Mouse (Mus musculus): Measurements from ENCODE around the gene Ahcyl1. TPM values are rescaled to one million over a fixed set of nuclear protein-coding genes. Genes with fewer than 3 reads are reported as not detected.

The Ahcyl1 gene
- polyA plus RNA-seq, 1 experiment from 2014 or later, result 106 TPM

DNA sequence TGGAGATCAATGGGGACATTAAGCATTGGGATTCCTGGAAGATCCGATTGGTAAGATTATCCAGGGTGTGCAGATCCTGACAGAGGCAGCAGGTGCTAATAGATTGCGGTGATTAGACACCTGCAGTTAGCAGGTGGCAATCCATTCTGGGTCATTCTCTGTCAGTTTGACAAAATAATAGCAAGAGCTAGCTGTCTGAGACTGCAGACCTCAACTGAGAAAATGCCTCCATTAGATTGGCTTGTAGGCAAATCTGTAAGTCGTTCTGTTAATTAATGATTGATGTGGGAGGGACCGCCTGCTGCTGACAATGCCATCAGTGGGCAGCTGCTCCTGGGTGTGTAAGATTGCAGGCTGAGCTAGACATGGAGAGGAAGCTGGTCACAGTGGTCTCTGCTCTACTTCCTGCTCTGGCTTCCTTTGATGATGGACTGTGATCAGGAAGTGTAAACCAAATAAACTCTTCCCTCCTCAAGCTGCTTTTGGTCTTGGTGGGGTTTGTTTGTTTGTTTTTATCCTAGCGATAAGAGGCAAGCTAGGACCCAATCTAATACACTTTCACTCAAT, 58.7 kb downstream of the Ahcyl1 start:
- no peak for TF ChIP-seq CTCF (IDR thresholded peaks at IDR 0.05; ENCODE audit: low read depth)
- WGBS, result 47% methylated on average over 5 of the region's 5 CpGs
- DNase-seq (peak; percentile 23), ATAC-seq (ENCODE audit: insufficient read depth) (no peak)
- Histone ChIP-seq H3K27me3 (ENCODE audit: insufficient read depth, low read length) (no peaks in the 10 kb centered on the region), H3K9ac (no peak overlapping the region), H3K27ac (ENCODE audit: low read depth) (no peak overlapping the region), H3K9me3 (ENCODE audit: low read depth, low read length) (no peaks in the 10 kb centered on the region), H3K4me3 (ENCODE audit: low read depth, low read length) (no peak overlapping the region), H3K36me3 (ENCODE audit: insufficient read depth) (no peaks in the 10 kb centered on the region), H3K4me1 (ENCODE audit: insufficient read depth) (no peaks in the 10 kb centered on the region), H3K4me2 (no peak overlapping the region)

DNA sequence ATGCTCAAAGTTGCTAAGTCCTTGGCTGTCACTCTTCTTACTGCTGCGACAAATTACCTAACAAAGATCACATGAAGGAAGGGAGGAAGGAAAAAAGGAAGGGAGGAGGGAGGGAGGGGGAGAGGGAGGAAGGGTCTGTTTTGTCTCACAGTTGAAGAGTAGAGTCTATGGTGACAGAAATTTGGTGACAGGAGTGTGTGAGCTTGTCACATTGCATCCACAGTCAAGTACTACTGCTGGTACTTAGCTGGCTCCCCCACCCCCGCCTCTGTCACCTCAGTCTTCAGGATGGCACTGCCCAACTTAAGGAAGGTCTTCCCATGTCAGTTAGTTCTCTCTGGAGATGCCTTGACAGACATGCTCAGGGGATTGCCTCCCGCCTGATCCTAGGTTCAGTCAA, 60.1 kb downstream of the Ahcyl1 start:
- H3K4me2 ChIP-seq, result no peak overlapping the region
- no peaks in the 10 kb centered on the region for H3K9me3 ChIP-seq (ENCODE audit: low read depth, low read length)
- H3K4me1 ChIP-seq (ENCODE audit: insufficient read depth), result no peaks in the 10 kb centered on the region
- H3K4me3 ChIP-seq (ENCODE audit: low read depth, low read length), result no peak overlapping the region
- DNase-seq, result no peak
- TF ChIP-seq CTCF (IDR thresholded peaks at IDR 0.05; ENCODE audit: low read depth), result no peak
- 50% methylated on average over 3 of the region's 3 CpGs for WGBS
- H3K9ac ChIP-seq, result no peak overlapping the region
- no peaks in the 10 kb centered on the region for H3K36me3 ChIP-seq (ENCODE audit: insufficient read depth)
- no peak overlapping the region for H3K27ac ChIP-seq (ENCODE audit: low read depth)
- no peak for ATAC-seq (ENCODE audit: insufficient read depth)
- no peaks in the 10 kb centered on the region for H3K27me3 ChIP-seq (ENCODE audit: insufficient read depth, low read length)

DNA sequence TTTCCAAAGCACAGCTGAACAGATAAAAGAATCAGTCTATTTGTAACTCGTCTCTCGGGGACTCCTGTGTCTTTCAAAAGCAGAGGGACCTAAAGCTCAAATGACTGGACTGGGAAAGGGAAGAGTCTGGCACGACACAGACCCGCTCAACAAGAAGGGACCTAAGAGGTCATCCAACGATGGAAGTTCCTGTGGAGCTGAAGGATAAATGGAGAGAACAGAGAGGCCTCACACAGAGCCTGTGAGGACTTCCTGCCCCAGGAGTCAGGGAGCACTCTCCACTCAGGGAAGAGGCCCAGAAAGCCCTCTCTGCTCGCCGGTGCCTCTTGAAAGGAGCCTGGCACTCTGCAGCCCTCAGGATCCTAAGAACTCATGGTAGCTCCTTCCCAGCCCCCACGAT, 60.5 kb downstream of the Ahcyl1 start:
- Histone ChIP-seq H3K36me3 (ENCODE audit: insufficient read depth) (no peaks in the 10 kb centered on the region), H3K27me3 (ENCODE audit: insufficient read depth, low read length) (no peaks in the 10 kb centered on the region), H3K27ac (ENCODE audit: low read depth) (no peak overlapping the region), H3K9me3 (ENCODE audit: low read depth, low read length) (no peaks in the 10 kb centered on the region), H3K9ac (no peak overlapping the region), H3K4me1 (ENCODE audit: insufficient read depth) (no peaks in the 10 kb centered on the region), H3K4me3 (ENCODE audit: low read depth, low read length) (no peak overlapping the region), H3K4me2 (no peak overlapping the region)
- no peak for TF ChIP-seq CTCF (IDR thresholded peaks at IDR 0.05; ENCODE audit: low read depth)
- ATAC-seq (ENCODE audit: insufficient read depth) (no peak), DNase-seq (no peak)
- WGBS, result 37% methylated on average over 8 of the region's 8 CpGs

DNA sequence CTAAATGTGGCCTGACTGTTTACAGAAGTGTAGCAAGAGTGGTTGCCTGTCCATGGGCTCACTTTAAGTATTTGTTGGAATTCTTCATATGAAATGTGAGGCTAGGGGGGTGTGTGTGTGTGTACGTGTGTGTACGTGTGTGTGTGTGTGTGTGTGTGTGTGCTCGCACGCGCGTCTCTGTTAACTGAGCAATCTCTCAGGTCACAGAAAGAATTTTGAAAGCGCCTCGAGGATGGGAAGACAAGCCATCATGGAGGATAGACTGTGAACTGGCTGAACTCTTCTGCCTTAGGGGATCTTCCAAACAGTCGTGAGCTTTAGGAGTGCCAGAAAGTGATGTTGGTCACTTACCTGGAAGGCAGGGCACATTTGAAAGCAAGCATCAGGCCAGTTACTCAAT, 62.5 kb downstream of the Ahcyl1 start:
- no peak for TF ChIP-seq CTCF (IDR thresholded peaks at IDR 0.05; ENCODE audit: low read depth)
- whole genome bisulfite sequencing, result 89% methylated on average over 9 of the region's 9 CpGs
- Histone ChIP-seq H3K9me3 (ENCODE audit: low read depth, low read length) (no peaks in the 10 kb centered on the region), H3K27me3 (ENCODE audit: insufficient read depth, low read length) (no peaks in the 10 kb centered on the region), H3K27ac (ENCODE audit: low read depth) (no peak overlapping the region), H3K36me3 (ENCODE audit: insufficient read depth) (peaks cover 9% of the 10 kb centered on the region), H3K9ac (no peak overlapping the region), H3K4me3 (ENCODE audit: low read depth, low read length) (no peak overlapping the region), H3K4me2 (no peak overlapping the region), H3K4me1 (ENCODE audit: insufficient read depth) (no peaks in the 10 kb centered on the region; the same call in 1 of the 2 replicates)
- DNase-seq (no peak), ATAC-seq (ENCODE audit: insufficient read depth) (no peak)

DNA sequence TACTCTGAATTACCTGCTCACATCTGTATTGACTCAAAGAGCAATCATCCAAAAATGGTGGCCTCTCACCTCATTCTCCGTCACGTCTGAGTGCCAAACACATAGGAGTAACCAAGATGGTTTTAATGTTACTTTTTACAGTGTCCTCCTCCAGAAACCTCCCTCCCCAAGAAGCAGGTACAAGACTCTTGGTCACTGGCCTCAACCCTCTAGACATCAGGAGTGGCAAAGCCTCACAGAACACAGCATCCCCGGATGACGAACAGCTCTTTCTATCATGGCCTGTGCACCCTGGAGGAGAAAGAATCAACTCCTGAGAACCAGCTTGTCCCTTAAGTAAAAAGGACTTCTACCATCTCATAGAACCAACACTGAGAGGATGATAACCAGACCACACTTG, 63.6 kb downstream of the Ahcyl1 start:
- 86% methylated on average over 4 of the region's 4 CpGs for WGBS
- Histone ChIP-seq H3K27me3 (ENCODE audit: insufficient read depth, low read length) (no peaks in the 10 kb centered on the region), H3K4me2 (no peak overlapping the region), H3K4me3 (ENCODE audit: low read depth, low read length) (no peak overlapping the region), H3K36me3 (ENCODE audit: insufficient read depth) (peaks cover 14% of the 10 kb centered on the region), H3K4me1 (ENCODE audit: insufficient read depth) (no peaks in the 10 kb centered on the region; the same call in 1 of the 2 replicates), H3K27ac (ENCODE audit: low read depth) (no peak overlapping the region), H3K9ac (no peak overlapping the region), H3K9me3 (ENCODE audit: low read depth, low read length) (no peaks in the 10 kb centered on the region)
- no peak for TF ChIP-seq CTCF (IDR thresholded peaks at IDR 0.05; ENCODE audit: low read depth)
- ATAC-seq (ENCODE audit: insufficient read depth), result no peak
- DNase-seq, result no peak

DNA sequence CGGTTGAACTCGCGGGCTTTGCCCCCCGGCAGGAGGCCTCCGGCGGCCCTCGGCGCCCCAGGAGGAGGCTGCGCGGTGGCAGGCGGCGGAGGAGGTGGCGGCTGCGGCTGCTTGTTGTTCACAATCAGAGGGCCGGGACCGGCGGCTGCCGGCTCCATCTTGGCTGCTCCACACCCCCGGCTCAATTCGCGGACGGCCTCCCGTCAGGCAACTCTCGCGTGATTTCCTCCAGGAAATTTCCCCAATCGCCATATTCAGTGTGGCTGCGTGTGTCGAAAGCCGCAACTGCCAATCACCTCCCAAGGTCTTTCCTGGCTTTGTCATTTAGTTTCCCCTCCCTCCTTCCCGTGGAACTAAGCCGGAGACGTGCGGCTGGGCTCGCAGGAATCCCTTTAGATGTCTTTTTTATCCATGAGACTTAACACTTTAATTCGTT, 64.8 kb downstream of the Ahcyl1 start, which contains the start of gene Strip1:
Gene Strip1, minus strand, starts transcription at position 172 of the 436 bp plus-strand sequence.
- WGBS, result under 1% methylated on average over 35 of the region's 35 CpGs
- peak within 1 kb of the TSS; percentile 95 for H3K9ac ChIP-seq
- no peak for TF ChIP-seq CTCF (IDR thresholded peaks at IDR 0.05; ENCODE audit: low read depth)

DNA sequence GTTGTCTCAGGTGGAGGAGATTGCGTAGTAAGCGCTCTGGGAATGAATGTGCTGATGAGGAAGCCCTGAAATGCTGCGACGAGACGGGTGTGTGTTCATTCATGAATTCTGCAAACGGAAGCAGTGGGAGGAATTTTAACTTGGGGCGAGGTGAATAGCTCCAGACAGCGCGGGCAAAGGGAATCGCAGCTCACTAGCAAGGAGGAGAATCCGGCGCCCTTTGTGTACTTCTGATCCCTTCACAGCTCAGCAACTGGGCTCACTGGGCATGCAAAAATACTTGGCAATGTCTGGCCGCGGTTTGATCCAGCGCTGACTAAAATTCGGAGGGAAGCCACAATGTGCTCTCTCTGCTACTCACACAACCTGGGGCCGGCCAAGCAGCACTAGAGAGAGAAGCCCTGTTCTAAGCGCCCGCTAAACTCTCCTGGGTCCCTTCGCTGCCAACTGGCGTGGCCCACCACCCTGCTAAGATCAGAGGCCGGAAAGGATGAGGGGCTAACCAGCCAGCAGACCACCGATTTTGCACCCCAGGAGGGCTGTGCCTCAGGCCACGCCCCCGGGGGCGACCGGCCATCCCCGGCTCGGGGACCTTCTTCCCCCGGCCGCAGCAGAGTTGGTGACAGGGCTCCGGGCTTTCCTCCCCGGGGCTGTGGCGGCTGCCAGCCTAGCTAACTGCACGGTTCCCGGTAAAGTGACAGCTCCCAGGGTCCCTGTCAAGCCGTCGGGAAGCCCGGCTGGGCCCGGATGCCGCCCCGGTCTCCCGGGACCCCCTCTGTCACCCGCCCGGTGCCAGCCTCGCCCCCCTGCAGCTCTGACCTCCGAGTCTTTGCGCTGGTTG, 65.5 kb downstream of the Ahcyl1 start, which contains the start of gene Gm10961:
Gene Gm10961, plus strand, starts transcription at position 641 of the 841 bp plus-strand sequence.
- Histone ChIP-seq H3K27me3 (ENCODE audit: insufficient read depth, low read length) (no peaks in the 10 kb centered on the region), H3K9ac (peak within 1 kb of the TSS; percentile 95), H3K36me3 (ENCODE audit: insufficient read depth) (peaks cover 32% of the 10 kb centered on the region), H3K4me1 (ENCODE audit: insufficient read depth) (no peaks in the 10 kb centered on the region; the same call in 1 of the 2 replicates), H3K9me3 (ENCODE audit: low read depth, low read length) (no peaks in the 10 kb centered on the region), H3K4me3 (ENCODE audit: low read depth, low read length) (peak within 1 kb of the TSS; percentile 98), H3K27ac (ENCODE audit: low read depth) (peak within 1 kb of the TSS; percentile 90), H3K4me2 (peak within 1 kb of the TSS; percentile 83)
- DNase-seq (peak; percentile 61), ATAC-seq (ENCODE audit: insufficient read depth) (peak; percentile 69)
- under 1% methylated on average over 48 of the region's 48 CpGs for WGBS
- no peak for TF ChIP-seq CTCF (IDR thresholded peaks at IDR 0.05; ENCODE audit: low read depth)

More for the DNA sequence above, 64.8 kb downstream of the Ahcyl1 start, which contains the start of gene Strip1:
- H3K4me2 ChIP-seq, result peak within 1 kb of the TSS; percentile 83
- peak within 1 kb of the TSS; percentile 98 for H3K4me3 ChIP-seq (ENCODE audit: low read depth, low read length)
- H3K27ac ChIP-seq (ENCODE audit: low read depth), result peak within 1 kb of the TSS; percentile 90
- DNase-seq, result peak; percentile 98
- no peaks in the 10 kb centered on the region for H3K9me3 ChIP-seq (ENCODE audit: low read depth, low read length)
- no peaks in the 10 kb centered on the region; the same call in 1 of the 2 replicates for H3K4me1 ChIP-seq (ENCODE audit: insufficient read depth)
- H3K36me3 ChIP-seq (ENCODE audit: insufficient read depth), result peaks cover 26% of the 10 kb centered on the region
- no peaks in the 10 kb centered on the region for H3K27me3 ChIP-seq (ENCODE audit: insufficient read depth, low read length)
- peak; percentile 96 for ATAC-seq (ENCODE audit: insufficient read depth)
